Comparison of ENCODE assay signal across 8 mouse cellular contexts in the genomic region with DNA sequence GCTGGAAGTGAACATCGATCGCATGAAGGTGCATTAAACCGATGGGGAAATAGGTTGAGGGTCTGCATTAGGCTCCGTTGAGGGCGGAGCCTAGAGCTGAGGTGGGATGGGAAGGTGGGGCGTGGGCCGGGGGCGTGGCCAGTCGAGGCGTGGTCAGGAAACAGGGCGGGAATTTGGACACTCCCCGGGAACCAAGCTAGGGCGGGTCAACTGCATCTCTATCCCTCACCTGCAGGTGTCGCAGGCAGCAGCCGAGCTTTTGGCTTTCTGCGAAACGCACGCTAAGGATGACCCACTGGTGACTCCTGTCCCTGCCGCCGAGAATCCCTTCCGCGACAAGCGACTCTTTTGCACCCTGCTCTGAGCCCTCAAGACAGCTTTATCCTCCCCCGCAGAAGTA. TPM values are rescaled to one million over a fixed set of nuclear protein-coding genes. Genes with fewer than 3 reads are reported as not detected.
DNase-seq lines count a peak whose midpoint lies in the region; ATAC-seq and TF ChIP-seq lines count a peak whose summit lies in the region.

No protein-coding gene starts in this region.

- H3K9ac ChIP-seq in ES-Bruce4 (ENCODE audit: low read depth, poor library complexity, severe bottlenecking): no peak overlapping the region
- 0 out of 2 replicates have a peak overlapping the region, but pooled peaks have one; percentile 9 for H3K9ac ChIP-seq in heart, embryonic 14.5 days (ENCODE audit: low read length)
- H3K9ac ChIP-seq in kidney, embryonic 16.5 days (replicated peaks; ENCODE audit: low read length): peak overlapping the region; percentile 58
- H3K9ac ChIP-seq in lung, embryonic 16.5 days (ENCODE audit: low read length): peak overlapping the region; percentile 40; the same call in 1 of the 2 replicates

- no peak for TF ChIP-seq EP300 in ES-Bruce4 (IDR thresholded peaks at IDR 0.05; ENCODE audit: insufficient read depth, low read depth, low read length)

- no peaks in the 10 kb centered on the region for H3K27me3 ChIP-seq in ES-Bruce4 (ENCODE audit: control insufficient read depth, insufficient read depth, low read length, poor library complexity, severe bottlenecking)
- peaks cover 31% of the 10 kb centered on the region for H3K27me3 ChIP-seq in heart, embryonic 14.5 days (ENCODE audit: control insufficient read depth, insufficient read depth, low read length)
- H3K27me3 ChIP-seq in kidney, embryonic 16.5 days (ENCODE audit: insufficient read depth, low read length): peaks cover 17% of the 10 kb centered on the region
- H3K27me3 ChIP-seq in lung, embryonic 16.5 days (ENCODE audit: control insufficient read depth, insufficient read depth, low read depth, low read length): peaks cover 22% of the 10 kb centered on the region

- peak overlapping the region; percentile 41 for H3K4me3 ChIP-seq in ES-Bruce4 (ENCODE audit: low read depth, low read length)
- H3K4me3 ChIP-seq in embryonic fibroblast, embryonic 13.5 days (ENCODE audit: insufficient read depth, low read length): no peak overlapping the region
- H3K4me3 ChIP-seq in heart, embryonic 14.5 days (ENCODE audit: control insufficient read depth in 1 of 2, insufficient read depth in 1 of 2, low read depth in 1 of 2, low read length in 2 of 2): peak overlapping the region; percentile 5 to 21
- H3K4me3 ChIP-seq in kidney, embryonic 16.5 days (ENCODE audit: low read length): peak overlapping the region; percentile 24
- H3K4me3 ChIP-seq in lung, embryonic 16.5 days (ENCODE audit: low read length): peak overlapping the region; percentile 5
- H3K4me3 ChIP-seq in olfactory bulb, adult 2 months (ENCODE audit: insufficient read depth, low read depth, low read length): peak overlapping the region; percentile 32

- no peak for TF ChIP-seq POLR2A in ES-Bruce4 (IDR thresholded peaks at IDR 0.05; ENCODE audit: insufficient read depth, low read length)
- TF ChIP-seq POLR2A in embryonic fibroblast, embryonic 13.5 days (IDR thresholded peaks at IDR 0.05; ENCODE audit: low read depth, low read length): no peak
- TF ChIP-seq POLR2A in olfactory bulb, adult 2 months (IDR thresholded peaks at IDR 0.05; ENCODE audit: insufficient read depth, low read depth, low read length): no peak

- peak; percentile 8; the same call in 1 of the 2 replicates for ATAC-seq in heart, embryonic 14.5 days (ENCODE audit: insufficient number of reproducible peaks, insufficient read depth, low FRiP score, low read depth)
- peak; percentile 9; the same call in 1 of the 2 replicates for ATAC-seq in kidney, embryonic 16.5 days (ENCODE audit: low FRiP score, low TSS enrichment)
- ATAC-seq in lung, embryonic 16.5 days (ENCODE audit: low read depth): no peak

- H3K27ac ChIP-seq in ES-Bruce4 (ENCODE audit: insufficient read depth, low read length): no peak overlapping the region
- H3K27ac ChIP-seq in embryonic fibroblast, embryonic 13.5 days (ENCODE audit: insufficient read depth, low read length): no peak overlapping the region
- no peak overlapping the region for H3K27ac ChIP-seq in heart, embryonic 14.5 days (replicated peaks in 1 of 2; ENCODE audit: control insufficient read depth in 1 of 2, insufficient read depth in 1 of 2, low read depth in 2 of 2, low read length in 2 of 2)
- H3K27ac ChIP-seq in kidney, embryonic 16.5 days (ENCODE audit: low read length): no peak overlapping the region
- no peak overlapping the region for H3K27ac ChIP-seq in lung, embryonic 16.5 days (ENCODE audit: low read length)
- no peak overlapping the region for H3K27ac ChIP-seq in olfactory bulb, adult 2 months (ENCODE audit: insufficient read depth, low read depth, low read length)

- peak overlapping the region; percentile 47 for H3K4me2 ChIP-seq in heart, embryonic 14.5 days (ENCODE audit: low read length)
- H3K4me2 ChIP-seq in kidney, embryonic 16.5 days (replicated peaks; ENCODE audit: low read depth, low read length): peak overlapping the region; percentile 59
- H3K4me2 ChIP-seq in lung, embryonic 16.5 days (ENCODE audit: low read depth, low read length): peak overlapping the region; percentile 44

- no peaks in the 10 kb centered on the region for H3K36me3 ChIP-seq in ES-Bruce4 (ENCODE audit: control insufficient read depth, insufficient read depth, low read length, poor library complexity, severe bottlenecking)
- H3K36me3 ChIP-seq in heart, embryonic 14.5 days (ENCODE audit: control insufficient read depth, insufficient read depth, low read length): no peaks in the 10 kb centered on the region
- no peaks in the 10 kb centered on the region for H3K36me3 ChIP-seq in kidney, embryonic 16.5 days (ENCODE audit: insufficient read depth, low read length)
- H3K36me3 ChIP-seq in lung, embryonic 16.5 days (ENCODE audit: control insufficient read depth, insufficient read depth, low read length): no peaks in the 10 kb centered on the region

- peak; percentile 90 for DNase-seq in brain, adult 2 months (ENCODE audit: low read depth, low spot score)
- DNase-seq in thymus, postnatal 4 days: peak; percentile 83

- WGBS in heart, embryonic 14.5 days: under 1% methylated on average over 24 of the region's 24 CpGs
- under 1% methylated on average over 24 of the region's 24 CpGs for WGBS in kidney, embryonic 16.5 days
- WGBS in lung, embryonic 16.5 days: under 1% methylated on average over 24 of the region's 24 CpGs
- 2% methylated on average over 24 of the region's 24 CpGs for WGBS in olfactory bulb, adult 2 months

- peaks cover 3% of the 10 kb centered on the region for H3K4me1 ChIP-seq in ES-Bruce4 (ENCODE audit: control insufficient read depth, insufficient read depth, low read length)
- no peaks in the 10 kb centered on the region; the same call in 1 of the 2 replicates for H3K4me1 ChIP-seq in embryonic fibroblast, embryonic 13.5 days (ENCODE audit: control insufficient read depth, insufficient read depth, low read length)
- H3K4me1 ChIP-seq in heart, embryonic 14.5 days (ENCODE audit: control insufficient read depth in 2 of 2, insufficient read depth in 2 of 2, low read length in 2 of 2): peaks cover 21 to 28% of the 10 kb centered on the region in 2 experiments
- H3K4me1 ChIP-seq in kidney, embryonic 16.5 days (ENCODE audit: insufficient read depth, low read length): peaks cover 38% of the 10 kb centered on the region
- H3K4me1 ChIP-seq in lung, embryonic 16.5 days (replicated peaks; ENCODE audit: control insufficient read depth, insufficient read depth, low read length): peaks cover 33% of the 10 kb centered on the region
- peaks cover 29% of the 10 kb centered on the region for H3K4me1 ChIP-seq in olfactory bulb, adult 2 months (ENCODE audit: control insufficient read depth, insufficient read depth, low read length)

- no peaks in the 10 kb centered on the region for H3K9me3 ChIP-seq in ES-Bruce4 (replicated peaks; ENCODE audit: control insufficient read depth, insufficient read depth, low read length, poor library complexity, severe bottlenecking)
- H3K9me3 ChIP-seq in heart, embryonic 14.5 days (ENCODE audit: control insufficient read depth, low read length): no peaks in the 10 kb centered on the region
- H3K9me3 ChIP-seq in kidney, embryonic 16.5 days (ENCODE audit: low read length): no peaks in the 10 kb centered on the region
- H3K9me3 ChIP-seq in lung, embryonic 16.5 days (ENCODE audit: control insufficient read depth, low read length): no peaks in the 10 kb centered on the region

- TF ChIP-seq CTCF in ES-Bruce4 (IDR thresholded peaks at IDR 0.05; ENCODE audit: low read depth, low read length): peak; percentile 79
- peak; percentile 86; the same call in 1 of the 2 replicates for TF ChIP-seq CTCF in embryonic fibroblast, embryonic 13.5 days (IDR thresholded peaks at IDR 0.05; ENCODE audit: borderline replicate concordance, insufficient read depth, low read length)
- peak; percentile 78; the same call in 1 of the 2 replicates for TF ChIP-seq CTCF in olfactory bulb, adult 2 months (IDR thresholded peaks at IDR 0.05; ENCODE audit: insufficient read depth, low read depth, low read length)

RNA-seq across cellular contexts. Expression of a gene that starts 3.4 kb away (rescaled TPM):
- 4.5 and 4.6 TPM in 2 replicates for polyA plus RNA-seq in ES-Bruce4 (2011; ENCODE audit: insufficient read depth, insufficient read length, low read depth, missing spikeins)
- polyA plus RNA-seq in embryonic fibroblast, embryonic 13.5 days (2011; ENCODE audit: insufficient read length, low read depth, missing spikeins): 24.1 and 24.7 TPM in 2 replicates
- 4.2 and 6.9 TPM in 2 replicates for polyA plus RNA-seq in heart, embryonic 14.5 days (2014; fragmentation: Nextera tagmentation; extraction: Ambion mirVana)
- 7.7 and 10.5 TPM in 2 replicates for polyA plus RNA-seq in kidney, embryonic 16.5 days (2015; fragmentation: Nextera tagmentation; extraction: Ambion mirVana)
- polyA plus RNA-seq in lung, embryonic 16.5 days (2015; fragmentation: Nextera tagmentation; extraction: Ambion mirVana): 12.9 and 13.0 TPM in 2 replicates
- polyA plus RNA-seq in olfactory bulb, adult 2 months (2012; ENCODE audit: insufficient read depth, insufficient read length, low replicate concordance, missing spikeins): not detected in 2 replicates

RNA-seq across cellular contexts. Expression of a gene that starts 11.3 kb away (rescaled TPM):
- polyA plus RNA-seq in ES-Bruce4 (2011; ENCODE audit: insufficient read depth, insufficient read length, low read depth, missing spikeins): not detected in 2 replicates
- 1.4 and 1.6 TPM in 2 replicates for polyA plus RNA-seq in embryonic fibroblast, embryonic 13.5 days (2011; ENCODE audit: insufficient read length, low read depth, missing spikeins)
- 0.38 and 0.57 TPM in 2 replicates for polyA plus RNA-seq in heart, embryonic 14.5 days (2014; fragmentation: Nextera tagmentation; extraction: Ambion mirVana)
- polyA plus RNA-seq in kidney, embryonic 16.5 days (2015; fragmentation: Nextera tagmentation; extraction: Ambion mirVana): 1.9 and 2.6 TPM in 2 replicates
- 2.6 and 2.8 TPM in 2 replicates for polyA plus RNA-seq in lung, embryonic 16.5 days (2015; fragmentation: Nextera tagmentation; extraction: Ambion mirVana)
- not detected in 2 replicates for polyA plus RNA-seq in olfactory bulb, adult 2 months (2012; ENCODE audit: insufficient read depth, insufficient read length, low replicate concordance, missing spikeins)

RNA-seq across cellular contexts. Expression of a gene that starts 19.9 kb away (rescaled TPM):
- 19.2 and 20.8 TPM in 2 replicates for polyA plus RNA-seq in ES-Bruce4 (2011; ENCODE audit: insufficient read depth, insufficient read length, low read depth, missing spikeins)
- 34.8 and 37.3 TPM in 2 replicates for polyA plus RNA-seq in embryonic fibroblast, embryonic 13.5 days (2011; ENCODE audit: insufficient read length, low read depth, missing spikeins)
- polyA plus RNA-seq in heart, embryonic 14.5 days (2014; fragmentation: Nextera tagmentation; extraction: Ambion mirVana): 13.2 and 13.8 TPM in 2 replicates
- polyA plus RNA-seq in kidney, embryonic 16.5 days (2015; fragmentation: Nextera tagmentation; extraction: Ambion mirVana): 2.0 and 2.1 TPM in 2 replicates
- 2.1 and 2.2 TPM in 2 replicates for polyA plus RNA-seq in lung, embryonic 16.5 days (2015; fragmentation: Nextera tagmentation; extraction: Ambion mirVana)
- polyA plus RNA-seq in olfactory bulb, adult 2 months (2012; ENCODE audit: insufficient read depth, insufficient read length, low replicate concordance, missing spikeins): not detected in 2 replicates

RNA-seq across cellular contexts. Expression of a gene that starts 28.9 kb away (rescaled TPM):
- 358 and 368 TPM in 2 replicates for polyA plus RNA-seq in ES-Bruce4 (2011; ENCODE audit: insufficient read depth, insufficient read length, low read depth, missing spikeins)
- polyA plus RNA-seq in embryonic fibroblast, embryonic 13.5 days (2011; ENCODE audit: insufficient read length, low read depth, missing spikeins): 520 and 588 TPM in 2 replicates
- polyA plus RNA-seq in heart, embryonic 14.5 days (2014; fragmentation: Nextera tagmentation; extraction: Ambion mirVana): 119 and 152 TPM in 2 replicates
- polyA plus RNA-seq in kidney, embryonic 16.5 days (2015; fragmentation: Nextera tagmentation; extraction: Ambion mirVana): 145 and 154 TPM in 2 replicates
- polyA plus RNA-seq in lung, embryonic 16.5 days (2015; fragmentation: Nextera tagmentation; extraction: Ambion mirVana): 116 and 118 TPM in 2 replicates
- 1,020 and 1,388 TPM in 2 replicates for polyA plus RNA-seq in olfactory bulb, adult 2 months (2012; ENCODE audit: insufficient read depth, insufficient read length, low replicate concordance, missing spikeins)

RNA-seq across cellular contexts. Expression of a gene that starts 49.5 kb away (rescaled TPM):
- 1.5 and 1.6 TPM in 2 replicates for polyA plus RNA-seq in ES-Bruce4 (2011; ENCODE audit: insufficient read depth, insufficient read length, low read depth, missing spikeins)
- 0.73 and 1.3 TPM in 2 replicates for polyA plus RNA-seq in embryonic fibroblast, embryonic 13.5 days (2011; ENCODE audit: insufficient read length, low read depth, missing spikeins)
- 2.8 TPM in 2 replicates for polyA plus RNA-seq in heart, embryonic 14.5 days (2014; fragmentation: Nextera tagmentation; extraction: Ambion mirVana)
- 7.4 and 7.5 TPM in 2 replicates for polyA plus RNA-seq in kidney, embryonic 16.5 days (2015; fragmentation: Nextera tagmentation; extraction: Ambion mirVana)
- polyA plus RNA-seq in lung, embryonic 16.5 days (2015; fragmentation: Nextera tagmentation; extraction: Ambion mirVana): 5.1 and 5.5 TPM in 2 replicates
- not detected in 2 replicates for polyA plus RNA-seq in olfactory bulb, adult 2 months (2012; ENCODE audit: insufficient read depth, insufficient read length, low replicate concordance, missing spikeins)
